Comparison of ENCODE assay signal across 8 mouse cellular contexts in genomic region chr3:68495096-68495735, GRCm38 (mm10).
DNase-seq lines count a peak whose midpoint lies in the region; ATAC-seq lines count a peak whose summit lies in the region.

No protein-coding gene starts in this region.

- under 1% methylated on average over 38 of the region's 38 CpGs for WGBS in hindbrain, embryonic 14.5 days

- peak; percentile 71 for DNase-seq in layer of hippocampus, adult 11-12 months (ENCODE audit: low spot score)
- DNase-seq in layer of hippocampus, adult 9-10 months (ENCODE audit: low spot score): no peak
- peak; percentile 57 for DNase-seq in embryo, embryonic 10 days (ENCODE audit: low spot score)
- peak; percentile 57 to 62 for DNase-seq in frontal cortex, postnatal 36 days (ENCODE audit: low spot score in 2 of 2)
- DNase-seq in hindbrain, embryonic 14.5 days (ENCODE audit: low spot score): no peak
- peak; percentile 40 to 70 for DNase-seq in left cerebral cortex, adult 8-10 months (ENCODE audit: low spot score in 2 of 2)
- DNase-seq in lung, postnatal 36 days: peak; percentile 60
- DNase-seq in right cerebral cortex, postnatal 4 days: peak; percentile 40

- H3K4me3 ChIP-seq in hindbrain, embryonic 14.5 days (replicated peaks; ENCODE audit: low read length): peak overlapping the region; percentile 75

- H3K9me3 ChIP-seq in hindbrain, embryonic 14.5 days (ENCODE audit: control insufficient read depth, low read length): no peaks in the 10 kb centered on the region

- H3K4me2 ChIP-seq in hindbrain, embryonic 14.5 days (replicated peaks): peak overlapping the region; percentile 99

- 0 out of 2 replicates have a peak, but pooled peaks cover 4% of the 10 kb centered on the region for H3K4me1 ChIP-seq in hindbrain, embryonic 14.5 days (replicated peaks; ENCODE audit: control insufficient read depth, insufficient read depth, low read length)

- H3K9ac ChIP-seq in hindbrain, embryonic 14.5 days: peak overlapping the region; percentile 79

- peak; percentile 56 for ATAC-seq in hindbrain, embryonic 14.5 days (ENCODE audit: low FRiP score)

- 0 out of 2 replicates have a peak, but pooled peaks cover 4% of the 10 kb centered on the region for H3K27me3 ChIP-seq in hindbrain, embryonic 14.5 days (ENCODE audit: control insufficient read depth, insufficient read depth, low read length)

- H3K36me3 ChIP-seq in hindbrain, embryonic 14.5 days (replicated peaks; ENCODE audit: control insufficient read depth, insufficient read depth): no peaks in the 10 kb centered on the region

- peak overlapping the region; percentile 82 for H3K27ac ChIP-seq in hindbrain, embryonic 14.5 days

Comparison
In these comparisons a context has a peak if more than half of its experiments do, and no peak if none do; other contexts are left out.
1. DNase-seq: peak in layer of hippocampus, adult 11-12 months (single experiment), embryo, embryonic 10 days (single experiment), frontal cortex, postnatal 36 days (2 of 2), left cerebral cortex, adult 8-10 months (2 of 2), lung, postnatal 36 days (single experiment) and right cerebral cortex, postnatal 4 days (single experiment); none in layer of hippocampus, adult 9-10 months (single experiment) and hindbrain, embryonic 14.5 days (single experiment).